Mouse (Mus musculus): ENCODE results near the gene Krt5.

DNA sequence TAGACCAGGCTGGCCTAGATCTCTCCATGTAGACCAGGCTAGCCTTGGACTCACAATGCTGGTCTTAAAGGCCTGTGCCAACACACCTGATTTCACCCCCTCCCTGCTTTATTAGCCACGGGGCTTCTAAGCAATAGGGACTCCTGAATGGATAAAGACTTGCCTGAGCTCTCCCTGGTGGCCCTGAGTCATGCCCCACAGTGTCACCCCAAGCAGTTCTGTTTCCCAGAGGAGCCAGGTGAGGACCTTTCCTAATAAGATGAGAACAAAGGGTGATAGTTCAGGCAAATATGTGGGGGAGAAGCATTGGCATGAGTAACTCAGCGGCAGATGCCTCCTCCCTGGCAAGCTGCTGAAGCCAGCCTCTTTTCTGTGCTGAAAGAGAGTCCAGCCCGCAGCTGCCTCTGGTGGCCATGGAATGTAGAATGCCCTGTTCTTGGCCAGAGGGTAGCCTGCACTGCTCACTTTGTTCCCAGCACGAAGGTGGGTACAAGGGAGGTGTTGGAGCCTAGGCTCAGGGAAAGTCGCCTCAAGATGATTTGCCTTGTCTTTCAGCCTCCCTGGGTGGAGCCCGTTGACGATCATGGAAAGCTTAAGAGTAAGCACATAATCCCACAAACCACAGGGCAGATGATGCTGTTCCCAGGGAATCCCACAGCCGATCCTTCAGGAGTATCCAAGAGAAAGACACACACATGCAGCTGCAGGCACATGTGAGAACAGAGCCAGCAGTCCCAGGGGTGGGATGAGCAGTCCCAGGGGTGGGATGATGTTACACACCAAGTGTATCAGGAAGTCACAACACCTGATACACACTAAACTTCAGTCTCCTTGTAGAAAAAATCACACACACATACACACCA is 15.1 kb downstream of the Krt5 start:
- TF ChIP-seq NRF1 (IDR thresholded peaks at IDR 0.05; ENCODE audit: low read depth, low read length), result no peak
- no peak for TF ChIP-seq POLR2A (IDR thresholded peaks at IDR 0.05; ENCODE audit: low read depth, low read length)
- TF ChIP-seq MXI1 (IDR thresholded peaks at IDR 0.05; ENCODE audit: low read depth, low read length), result no peak
- no peak for TF ChIP-seq CTCF (conservative IDR thresholded peaks at IDR 0.05 in 1 of 2, IDR thresholded peaks at IDR 0.05 in 1 of 2; ENCODE audit: low read depth in 2 of 2, low read length in 2 of 2)
- no peak for TF ChIP-seq JUND (conservative IDR thresholded peaks at IDR 0.05; ENCODE audit: low read depth, low read length)
- no peak for TF ChIP-seq EP300 (IDR thresholded peaks at IDR 0.05; ENCODE audit: low read length)
- TF ChIP-seq MYC (IDR thresholded peaks at IDR 0.05; ENCODE audit: low read depth, low read length), result no peak

Measured in CH12.LX (cell line).